Mouse (Mus musculus): ENCODE measurements around the gene Rsrc1. TPM values are rescaled to one million over a fixed set of nuclear protein-coding genes. Genes with fewer than 3 reads are reported as not detected.

The Rsrc1 gene
- polyA plus RNA-seq, 1 experiment from 2014 or later = 30.6 TPM

DNA sequence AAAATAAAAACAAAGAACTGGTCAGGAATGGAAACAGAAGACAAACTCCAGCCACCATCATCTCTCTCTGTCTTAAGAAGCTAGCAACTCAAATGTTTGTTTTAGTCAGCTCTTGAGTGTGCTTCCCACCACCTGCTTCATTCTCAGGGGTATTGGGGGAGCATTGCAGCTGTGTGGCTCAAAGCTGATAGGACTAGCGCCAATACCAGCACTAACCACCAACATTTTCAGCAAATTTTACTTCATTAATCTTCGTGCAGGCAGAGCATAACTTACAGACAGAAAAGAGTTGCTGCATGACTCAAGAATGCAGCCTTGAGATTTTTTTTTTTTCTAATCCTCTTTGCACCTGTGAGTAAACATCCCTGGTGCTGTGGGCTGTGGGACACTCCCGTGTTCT lies 358.4 kb downstream of the Rsrc1 start:
- no peak overlapping the region for H3K4me3 ChIP-seq (ENCODE audit: low read depth, low read length)
- no peaks in the 10 kb centered on the region for H3K36me3 ChIP-seq (ENCODE audit: control insufficient read depth, insufficient read depth, low read length)
- no peaks in the 10 kb centered on the region for H3K27me3 ChIP-seq (replicated peaks; ENCODE audit: control insufficient read depth, insufficient read depth, low read length)
- 65% methylated on average over 3 of the region's 3 CpGs for WGBS
- H3K9ac ChIP-seq (ENCODE audit: low read length) = no peak overlapping the region
- ATAC-seq = no peak
- H3K9me3 ChIP-seq (replicated peaks; ENCODE audit: control insufficient read depth, low read length) = no peaks in the 10 kb centered on the region
- no peak overlapping the region for H3K4me2 ChIP-seq (ENCODE audit: low read length)
- no peak for DNase-seq (ENCODE audit: low spot score)
- H3K4me1 ChIP-seq (ENCODE audit: control insufficient read depth, insufficient read depth, low read length) = 0 out of 2 replicates have a peak, but pooled peaks cover 2% of the 10 kb centered on the region
- no peak overlapping the region; the same call in 1 of the 2 replicates for H3K27ac ChIP-seq (ENCODE audit: low read depth, low read length)

GRCm38 (mm10) chr3:67340921-67341320 lies 359.7 kb downstream of the Rsrc1 start:
- no peak overlapping the region for H3K4me3 ChIP-seq (ENCODE audit: low read depth, low read length)
- H3K36me3 ChIP-seq (ENCODE audit: control insufficient read depth, insufficient read depth, low read length) = no peaks in the 10 kb centered on the region
- no peaks in the 10 kb centered on the region for H3K27me3 ChIP-seq (replicated peaks; ENCODE audit: control insufficient read depth, insufficient read depth, low read length)
- 0 out of 2 replicates have a peak, but pooled peaks cover 2% of the 10 kb centered on the region for H3K4me1 ChIP-seq (ENCODE audit: control insufficient read depth, insufficient read depth, low read length)
- H3K4me2 ChIP-seq (ENCODE audit: low read length) = no peak overlapping the region
- no peak overlapping the region for H3K9ac ChIP-seq (ENCODE audit: low read length)
- DNase-seq (ENCODE audit: low spot score) = peak; percentile 42
- peak; percentile 50; the same call in 1 of the 2 replicates for ATAC-seq
- no peak overlapping the region for H3K27ac ChIP-seq (ENCODE audit: low read depth, low read length)
- 42% methylated on average over 7 of the region's 7 CpGs for WGBS
- H3K9me3 ChIP-seq (replicated peaks; ENCODE audit: control insufficient read depth, low read length) = no peaks in the 10 kb centered on the region

DNA sequence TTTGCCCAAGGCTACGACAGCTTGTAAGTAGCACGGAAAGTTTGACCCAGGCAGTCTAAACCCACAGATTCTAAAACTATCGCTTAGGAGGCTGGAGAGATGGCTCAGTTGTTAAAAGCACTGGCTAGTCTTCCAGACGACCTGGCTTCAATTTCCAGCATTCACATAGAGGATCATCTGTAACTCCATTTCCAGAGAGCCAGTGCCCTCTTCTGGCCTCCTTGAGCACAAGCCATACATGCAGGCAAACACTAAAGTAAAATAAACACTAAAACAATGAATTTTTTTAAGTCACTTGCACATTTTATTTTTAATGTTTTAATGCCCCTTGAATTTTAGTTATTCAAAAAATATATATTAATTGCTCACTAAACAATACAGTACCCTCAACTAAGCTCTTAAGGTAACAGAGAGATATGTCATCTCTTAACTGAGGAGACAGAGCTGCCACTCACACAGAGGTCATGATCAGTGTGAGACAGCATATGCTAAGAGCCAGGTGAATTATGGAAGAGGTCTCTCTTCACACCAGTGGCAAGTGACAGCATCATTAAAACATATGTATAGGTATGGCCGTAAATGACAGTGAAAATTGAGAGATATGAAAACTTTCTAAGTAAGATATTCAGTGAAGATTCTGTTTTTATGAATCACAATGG lies 361.9 kb downstream of the Rsrc1 start:
- no peaks in the 10 kb centered on the region for H3K9me3 ChIP-seq (replicated peaks; ENCODE audit: control insufficient read depth, low read length)
- no peak overlapping the region for H3K4me2 ChIP-seq (ENCODE audit: low read length)
- peak; percentile 60 for DNase-seq (ENCODE audit: low spot score)
- WGBS = 59% methylated on average over 5 of the region's 5 CpGs
- H3K36me3 ChIP-seq (ENCODE audit: control insufficient read depth, insufficient read depth, low read length) = no peaks in the 10 kb centered on the region
- H3K4me3 ChIP-seq (ENCODE audit: low read depth, low read length) = no peak overlapping the region
- no peak overlapping the region for H3K9ac ChIP-seq (ENCODE audit: low read length)
- 0 out of 2 replicates have a peak, but pooled peaks cover 2% of the 10 kb centered on the region for H3K4me1 ChIP-seq (ENCODE audit: control insufficient read depth, insufficient read depth, low read length)
- ATAC-seq = no peak
- no peak overlapping the region for H3K27ac ChIP-seq (ENCODE audit: low read depth, low read length)
- no peaks in the 10 kb centered on the region for H3K27me3 ChIP-seq (replicated peaks; ENCODE audit: control insufficient read depth, insufficient read depth, low read length)

GRCm38 (mm10) chr3:67344599-67344998 lies 363.4 kb downstream of the Rsrc1 start:
- WGBS = 6% methylated on average over 2 of the region's 2 CpGs
- Histone ChIP-seq H3K9me3 (replicated peaks; ENCODE audit: control insufficient read depth, low read length) (no peaks in the 10 kb centered on the region), H3K4me3 (ENCODE audit: low read depth, low read length) (no peak overlapping the region), H3K4me2 (ENCODE audit: low read length) (no peak overlapping the region), H3K9ac (ENCODE audit: low read length) (no peak overlapping the region), H3K4me1 (ENCODE audit: control insufficient read depth, insufficient read depth, low read length) (0 out of 2 replicates have a peak, but pooled peaks cover 2% of the 10 kb centered on the region), H3K27me3 (replicated peaks; ENCODE audit: control insufficient read depth, insufficient read depth, low read length) (no peaks in the 10 kb centered on the region), H3K27ac (ENCODE audit: low read depth, low read length) (no peak overlapping the region), H3K36me3 (ENCODE audit: control insufficient read depth, insufficient read depth, low read length) (no peaks in the 10 kb centered on the region)
- DNase-seq (ENCODE audit: low spot score) (peak; percentile 80), ATAC-seq (peak; percentile 63)

GRCm38 (mm10) chr3:67346674-67347073 lies 365.5 kb downstream of the Rsrc1 start:
- no peak for ATAC-seq

GRCm38 (mm10) chr3:67351406-67352127 lies 370.4 kb downstream of the Rsrc1 start:
- no peak overlapping the region for H3K27ac ChIP-seq (ENCODE audit: low read depth, low read length)
- 62% methylated on average over 12 of the region's 12 CpGs for WGBS
- DNase-seq (ENCODE audit: low spot score) = no peak

More at GRCm38 (mm10) chr3:67346674-67347073, 365.5 kb downstream of the Rsrc1 start:
- H3K9ac ChIP-seq (ENCODE audit: low read length) = no peak overlapping the region
- H3K4me3 ChIP-seq (ENCODE audit: low read depth, low read length) = no peak overlapping the region
- peak; percentile 42 for DNase-seq (ENCODE audit: low spot score)
- no peaks in the 10 kb centered on the region for H3K36me3 ChIP-seq (ENCODE audit: control insufficient read depth, insufficient read depth, low read length)
- no peaks in the 10 kb centered on the region for H3K27me3 ChIP-seq (replicated peaks; ENCODE audit: control insufficient read depth, insufficient read depth, low read length)
- no peak overlapping the region for H3K27ac ChIP-seq (ENCODE audit: low read depth, low read length)
- no peaks in the 10 kb centered on the region for H3K9me3 ChIP-seq (replicated peaks; ENCODE audit: control insufficient read depth, low read length)
- 40% methylated on average over 2 of the region's 2 CpGs for WGBS
- H3K4me1 ChIP-seq (ENCODE audit: control insufficient read depth, insufficient read depth, low read length) = 0 out of 2 replicates have a peak, but pooled peaks cover 2% of the 10 kb centered on the region
- no peak overlapping the region for H3K4me2 ChIP-seq (ENCODE audit: low read length)

DNA sequence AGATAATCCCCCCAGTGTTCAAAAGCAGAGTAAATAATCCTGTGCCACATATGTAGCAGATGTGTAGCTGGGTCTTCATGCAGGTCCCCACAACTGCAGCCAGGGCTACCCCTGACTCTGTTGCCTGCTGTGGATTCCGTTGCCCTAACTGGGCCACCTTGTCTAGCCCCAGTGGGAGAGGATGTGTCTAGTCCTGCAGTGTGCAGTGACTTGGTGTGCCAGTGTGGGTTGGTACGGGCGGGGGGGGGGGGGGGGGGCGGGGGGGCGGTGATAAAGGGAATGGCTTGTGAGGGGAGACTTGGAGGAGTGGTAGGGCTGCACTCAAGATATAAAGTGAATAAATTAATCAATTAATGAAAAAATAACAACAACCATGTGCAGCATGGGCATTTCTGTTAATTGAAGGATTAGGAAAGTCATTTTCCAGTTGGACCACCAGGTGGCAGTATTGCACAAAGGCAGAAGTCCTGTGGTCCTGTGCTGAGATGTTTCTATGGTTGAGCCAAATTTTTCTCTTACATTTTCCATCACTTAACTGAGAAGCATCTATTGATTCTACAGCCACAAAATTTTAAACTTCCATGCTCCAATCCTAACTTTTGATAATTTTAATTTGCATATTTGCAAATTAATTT lies 371.1 kb downstream of the Rsrc1 start:
- no peaks in the 10 kb centered on the region for H3K4me1 ChIP-seq (ENCODE audit: control insufficient read depth, insufficient read depth, low read length)
- no peak overlapping the region for H3K9ac ChIP-seq (ENCODE audit: low read length)
- ATAC-seq (peak; percentile 72), DNase-seq (ENCODE audit: low spot score) (peak; percentile 80)
- no peak overlapping the region for H3K4me2 ChIP-seq (ENCODE audit: low read length)
- WGBS = 41% methylated on average over 4 of the region's 5 CpGs
- no peaks in the 10 kb centered on the region for H3K9me3 ChIP-seq (replicated peaks; ENCODE audit: control insufficient read depth, low read length)
- H3K27me3 ChIP-seq (replicated peaks; ENCODE audit: control insufficient read depth, insufficient read depth, low read length) = 0 out of 2 replicates have a peak, but pooled peaks cover 2% of the 10 kb centered on the region
- no peak overlapping the region for H3K27ac ChIP-seq (ENCODE audit: low read depth, low read length)
- no peak overlapping the region for H3K4me3 ChIP-seq (ENCODE audit: low read depth, low read length)
- H3K36me3 ChIP-seq (ENCODE audit: control insufficient read depth, insufficient read depth, low read length) = no peaks in the 10 kb centered on the region

More at GRCm38 (mm10) chr3:67351406-67352127, 370.4 kb downstream of the Rsrc1 start:
- H3K27me3 ChIP-seq (replicated peaks; ENCODE audit: control insufficient read depth, insufficient read depth, low read length) = no peaks in the 10 kb centered on the region
- no peaks in the 10 kb centered on the region for H3K36me3 ChIP-seq (ENCODE audit: control insufficient read depth, insufficient read depth, low read length)
- H3K4me1 ChIP-seq (ENCODE audit: control insufficient read depth, insufficient read depth, low read length) = no peaks in the 10 kb centered on the region
- no peak overlapping the region for H3K4me3 ChIP-seq (ENCODE audit: low read depth, low read length)
- no peak overlapping the region for H3K9ac ChIP-seq (ENCODE audit: low read length)
- peak; percentile 19; the same call in 1 of the 2 replicates for ATAC-seq
- H3K9me3 ChIP-seq (replicated peaks; ENCODE audit: control insufficient read depth, low read length) = no peaks in the 10 kb centered on the region
- H3K4me2 ChIP-seq (ENCODE audit: low read length) = no peak overlapping the region

DNA sequence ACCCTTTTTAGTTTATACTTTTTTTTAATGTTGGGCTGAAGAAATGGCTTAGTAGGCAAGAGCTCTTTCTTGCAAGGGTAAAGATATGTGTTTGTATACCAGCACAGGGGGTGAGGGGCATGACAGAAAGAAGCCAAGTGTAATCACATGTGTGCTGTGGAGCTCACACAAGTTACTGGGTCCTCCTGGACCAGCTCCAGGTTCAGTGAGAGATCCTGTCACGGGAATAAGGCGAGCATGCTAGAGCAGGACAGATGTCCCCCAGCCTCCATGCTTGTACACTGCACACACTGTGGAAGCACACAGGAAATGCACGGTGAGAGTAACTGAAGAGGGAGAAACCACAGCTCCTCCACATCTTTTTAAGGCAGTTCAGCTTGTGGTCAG lies 371.6 kb downstream of the Rsrc1 start:
- Histone ChIP-seq H3K27ac (ENCODE audit: low read depth, low read length) (no peak overlapping the region), H3K4me2 (ENCODE audit: low read length) (no peak overlapping the region), H3K4me1 (ENCODE audit: control insufficient read depth, insufficient read depth, low read length) (no peaks in the 10 kb centered on the region), H3K9ac (ENCODE audit: low read length) (no peak overlapping the region), H3K36me3 (ENCODE audit: control insufficient read depth, insufficient read depth, low read length) (no peaks in the 10 kb centered on the region), H3K27me3 (replicated peaks; ENCODE audit: control insufficient read depth, insufficient read depth, low read length) (0 out of 2 replicates have a peak, but pooled peaks cover 2% of the 10 kb centered on the region), H3K9me3 (replicated peaks; ENCODE audit: control insufficient read depth, low read length) (no peaks in the 10 kb centered on the region), H3K4me3 (ENCODE audit: low read depth, low read length) (no peak overlapping the region)
- WGBS = 67% methylated on average over 3 of the region's 3 CpGs
- ATAC-seq (peak; percentile 45), DNase-seq (ENCODE audit: low spot score) (peak; percentile 17)
